Mouse (Mus musculus) neural tube, embryonic 14.5 days (tissue): Measurements from ENCODE around the gene Tex19.2. TPM values are rescaled to one million over a fixed set of nuclear protein-coding genes. Genes with fewer than 3 reads are reported as not detected.

Experiments used
- ATAC-seq: fragments of 200-750 bp; cut with Nextera tagmentation; 2 replicates; pipeline ENCODE4 v1.8.0; 2017; ENCODE audit warnings: low read depth, mild to moderate bottlenecking, moderate TSS enrichment, moderate library complexity
- H3K27ac ChIP-seq: fragments of 300-500 bp; sonication (generic); 2 replicates; pipeline ENCODE4 v1.5.1; 2014; ENCODE audit warnings: low read depth, mild to moderate bottlenecking, control low read depth, low read length, moderate library complexity, mixed read lengths
- H3K27me3 ChIP-seq: fragments of 300-500 bp; sonication (generic); 2 replicates; pipeline ENCODE4 v1.6.1; 2014; ENCODE audit warnings: low read length; ENCODE audit not compliant: control insufficient read depth, insufficient read depth
- H3K36me3 ChIP-seq: fragments of 300-500 bp; sonication (generic); 2 replicates; pipeline ENCODE4 v1.6.1; 2014; ENCODE audit warnings: low read length, mixed read lengths; ENCODE audit not compliant: control insufficient read depth, insufficient read depth
- H3K4me1 ChIP-seq: fragments of 300-500 bp; sonication (generic); 2 replicates; pipeline ENCODE4 v1.6.1; 2014; ENCODE audit warnings: low read length; ENCODE audit not compliant: control insufficient read depth, insufficient read depth
- H3K4me2 ChIP-seq: fragments of 300-500 bp; sonication (generic); 2 replicates; pipeline ENCODE4 v1.6.1; 2014; ENCODE audit warnings: mild to moderate bottlenecking, low read depth, low read length, control low read depth
- H3K4me3 ChIP-seq: fragments of 300-500 bp; sonication (generic); 2 replicates; pipeline ENCODE4 v1.5.1; 2014; ENCODE audit warnings: low read depth, low read length, control low read depth, mixed read lengths
- H3K9ac ChIP-seq: fragments of 300-500 bp; sonication (generic); replicated peaks from 2 replicates; pipeline ENCODE4 v1.6.1; 2014; ENCODE audit warnings: low read depth, mild to moderate bottlenecking, control low read depth, low read length, mixed read lengths
- H3K9me3 ChIP-seq: fragments of 300-500 bp; sonication (generic); 2 replicates; pipeline ENCODE4 v1.6.1; 2016; ENCODE audit warnings: low read length; ENCODE audit not compliant: control insufficient read depth
- WGBS: fragments of 180-500 bp; shearing (Covaris S2); extraction: QIAGEN DNeasy Blood & Tissue Kit; methylation state at CpG from one replicate; pipeline ENCODE4 v1.1.7; 2014; 5-methylcytosine and 5-hydroxymethylcytosine counted together
- polyA plus RNA-seq: library from polyadenylated mRNA; unstranded; fragments of >200 nt; fragmentation: Nextera tagmentation; extraction: Ambion mirVana; gene quantifications from 2 replicates; pipeline ENCODE4 v1.2.1, GENCODE M21; 2014

Gene Tex19.2
- polyA plus RNA-seq, 1 experiment from 2014 or later = not detected

DNA sequence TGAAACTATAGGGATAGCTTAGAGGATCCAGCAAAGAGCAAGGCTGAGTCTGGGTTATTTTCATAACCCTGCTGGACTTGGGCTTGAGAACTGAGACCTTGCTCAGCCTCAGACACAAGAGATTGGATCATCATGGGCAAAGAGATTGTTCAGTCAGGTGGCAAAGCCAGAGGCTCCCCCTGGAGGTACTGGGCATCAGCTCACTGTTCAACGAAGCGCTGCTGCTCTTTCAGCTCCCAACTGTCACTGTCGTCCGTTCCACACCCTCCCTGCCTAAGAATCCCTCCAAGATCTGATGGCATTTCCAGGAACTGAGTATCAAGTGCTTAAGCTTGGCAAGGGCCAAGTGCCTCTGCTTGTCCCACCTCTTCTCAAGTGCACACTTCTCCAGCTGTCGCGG is 20.3 kb upstream of the Tex19.2 start:
- H3K9me3 ChIP-seq = no peaks in the 10 kb centered on the region
- H3K9ac ChIP-seq = no peak overlapping the region
- ATAC-seq = no peak
- no peak overlapping the region for H3K27ac ChIP-seq
- H3K4me3 ChIP-seq = no peak overlapping the region
- H3K27me3 ChIP-seq = no peaks in the 10 kb centered on the region
- 59% methylated on average over 6 of the region's 6 CpGs for WGBS
- no peak overlapping the region for H3K4me2 ChIP-seq
- H3K36me3 ChIP-seq = no peaks in the 10 kb centered on the region
- no peaks in the 10 kb centered on the region for H3K4me1 ChIP-seq

DNA sequence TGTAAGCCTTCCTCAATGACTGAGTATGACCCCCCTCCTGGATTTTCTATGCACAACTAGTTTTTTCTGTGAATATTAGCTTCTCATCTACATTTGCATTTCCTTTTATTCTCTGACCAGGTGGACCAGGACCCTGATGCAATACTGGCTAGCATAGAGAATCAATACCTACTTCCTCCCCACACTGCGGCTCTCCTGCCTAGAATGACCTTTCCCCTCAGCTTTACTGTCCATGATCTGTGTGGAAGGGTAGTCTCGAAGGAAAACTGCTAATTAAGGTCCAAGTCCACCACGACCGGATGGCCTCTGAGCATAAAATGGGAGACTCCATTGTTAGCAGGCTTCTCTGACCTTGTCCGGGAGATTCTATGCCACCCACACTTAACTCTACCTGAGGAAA is 19.2 kb upstream of the Tex19.2 start:
- Histone ChIP-seq H3K9me3 (no peaks in the 10 kb centered on the region), H3K4me1 (no peaks in the 10 kb centered on the region), H3K27me3 (no peaks in the 10 kb centered on the region), H3K4me2 (no peak overlapping the region), H3K36me3 (no peaks in the 10 kb centered on the region), H3K9ac (no peak overlapping the region), H3K4me3 (no peak overlapping the region), H3K27ac (no peak overlapping the region)
- ATAC-seq = no peak
- 85% methylated on average over 5 of the region's 5 CpGs for WGBS

DNA sequence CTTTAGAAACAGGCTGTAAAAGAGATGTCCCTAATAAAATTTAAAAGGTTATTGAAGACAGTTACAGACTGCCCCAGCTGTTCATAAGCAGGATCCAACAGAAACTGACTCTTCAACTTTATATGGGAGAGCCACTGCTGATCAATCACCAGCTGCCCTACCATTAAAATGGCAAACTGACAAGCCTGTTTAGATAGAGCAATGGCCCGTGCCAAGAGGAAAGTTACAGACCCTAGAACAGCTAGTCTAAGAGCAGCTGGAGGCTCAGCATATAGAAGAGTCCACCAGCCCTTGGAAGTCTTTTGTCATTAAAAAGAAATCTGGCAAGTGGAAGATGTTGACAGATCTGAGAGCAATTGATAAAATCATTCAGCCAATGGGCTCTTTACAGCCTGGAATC is 16.1 kb upstream of the Tex19.2 start:
- ATAC-seq = no peak
- Histone ChIP-seq H3K4me1 (no peaks in the 10 kb centered on the region), H3K27ac (no peak overlapping the region), H3K9ac (no peak overlapping the region), H3K9me3 (no peaks in the 10 kb centered on the region), H3K4me2 (no peak overlapping the region), H3K36me3 (no peaks in the 10 kb centered on the region), H3K27me3 (no peaks in the 10 kb centered on the region), H3K4me3 (no peak overlapping the region)
- 23% methylated on average over 1 of the region's 1 CpGs for WGBS

DNA sequence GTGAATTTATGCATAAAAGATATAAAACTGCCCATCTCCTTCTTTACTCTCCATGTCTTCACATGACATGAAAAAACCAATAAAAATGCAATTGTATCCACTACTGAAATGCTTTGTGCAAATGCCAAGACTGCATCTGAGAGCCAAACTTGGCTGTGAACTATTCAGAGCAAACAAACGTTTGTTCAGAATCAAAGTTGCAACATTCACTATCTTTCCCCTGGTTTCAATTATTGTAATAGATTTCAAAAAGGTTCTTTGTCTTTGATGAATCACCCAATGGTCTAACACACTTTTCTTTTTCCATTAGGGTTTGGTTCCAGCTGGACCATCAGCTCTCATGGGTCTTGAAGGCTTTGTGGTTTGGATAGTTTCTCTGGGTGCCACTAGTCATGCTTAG is 11.1 kb upstream of the Tex19.2 start:
- ATAC-seq = no peak
- no peaks in the 10 kb centered on the region for H3K4me1 ChIP-seq
- no peaks in the 10 kb centered on the region for H3K36me3 ChIP-seq

DNA sequence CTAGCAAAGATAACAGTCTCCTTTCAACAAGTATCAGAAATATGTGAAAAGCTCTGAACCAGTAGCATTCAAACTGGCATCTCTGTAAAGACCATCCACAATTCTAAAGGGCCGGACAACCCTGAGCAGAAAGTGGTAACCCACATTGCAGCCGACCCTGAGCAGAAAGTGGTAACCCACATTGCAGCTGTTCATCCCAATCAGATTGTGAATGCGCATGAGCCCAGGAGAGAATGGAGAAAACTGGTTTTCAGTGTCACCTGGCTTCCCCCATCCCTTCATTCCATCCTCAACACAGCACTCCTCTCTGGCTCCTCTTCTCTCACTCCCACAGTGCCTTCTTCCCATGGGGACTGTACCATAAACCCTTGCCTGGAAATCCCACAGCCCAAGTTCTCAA is 9.0 kb upstream of the Tex19.2 start:
- Histone ChIP-seq H3K9me3 (no peaks in the 10 kb centered on the region), H3K9ac (no peak overlapping the region), H3K4me2 (no peak overlapping the region), H3K4me1 (no peaks in the 10 kb centered on the region), H3K36me3 (no peaks in the 10 kb centered on the region), H3K27ac (no peak overlapping the region), H3K27me3 (no peaks in the 10 kb centered on the region), H3K4me3 (no peak overlapping the region)
- WGBS = 89% methylated on average over 3 of the region's 3 CpGs
- no peak for ATAC-seq

More for the DNA sequence above, 11.1 kb upstream of the Tex19.2 start:
- Histone ChIP-seq H3K9me3 (no peaks in the 10 kb centered on the region), H3K9ac (no peak overlapping the region), H3K4me3 (no peak overlapping the region), H3K27ac (no peak overlapping the region), H3K4me2 (no peak overlapping the region), H3K27me3 (no peaks in the 10 kb centered on the region)
- 77% methylated on average over 1 of the region's 1 CpGs for WGBS

DNA sequence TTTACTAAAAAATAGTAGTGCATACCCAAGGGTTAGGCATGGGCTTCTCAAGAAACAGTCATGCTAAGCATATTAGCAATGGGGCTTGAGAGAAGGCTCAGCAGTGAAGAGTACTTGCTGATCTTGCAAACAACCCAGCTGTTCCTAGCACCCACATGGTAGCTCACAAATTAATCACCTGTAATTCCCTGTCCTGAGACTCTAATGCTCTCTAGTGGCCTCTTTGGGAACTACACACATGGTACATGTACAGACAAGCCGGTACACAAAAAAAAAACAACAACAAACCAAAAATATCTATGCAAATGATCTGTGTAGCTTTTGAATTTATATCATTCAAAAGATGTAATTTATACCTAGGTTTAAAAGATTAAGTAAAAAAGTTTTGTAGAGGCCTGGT is 7.9 kb upstream of the Tex19.2 start:
- no peak overlapping the region for H3K4me3 ChIP-seq
- H3K36me3 ChIP-seq = no peaks in the 10 kb centered on the region
- H3K27me3 ChIP-seq = no peaks in the 10 kb centered on the region
- H3K4me1 ChIP-seq = no peaks in the 10 kb centered on the region
- no peak for ATAC-seq
- 81% methylated on average over 1 of the region's 1 CpGs for WGBS
- no peaks in the 10 kb centered on the region for H3K9me3 ChIP-seq
- H3K9ac ChIP-seq = no peak overlapping the region
- no peak overlapping the region for H3K27ac ChIP-seq
- H3K4me2 ChIP-seq = no peak overlapping the region

DNA sequence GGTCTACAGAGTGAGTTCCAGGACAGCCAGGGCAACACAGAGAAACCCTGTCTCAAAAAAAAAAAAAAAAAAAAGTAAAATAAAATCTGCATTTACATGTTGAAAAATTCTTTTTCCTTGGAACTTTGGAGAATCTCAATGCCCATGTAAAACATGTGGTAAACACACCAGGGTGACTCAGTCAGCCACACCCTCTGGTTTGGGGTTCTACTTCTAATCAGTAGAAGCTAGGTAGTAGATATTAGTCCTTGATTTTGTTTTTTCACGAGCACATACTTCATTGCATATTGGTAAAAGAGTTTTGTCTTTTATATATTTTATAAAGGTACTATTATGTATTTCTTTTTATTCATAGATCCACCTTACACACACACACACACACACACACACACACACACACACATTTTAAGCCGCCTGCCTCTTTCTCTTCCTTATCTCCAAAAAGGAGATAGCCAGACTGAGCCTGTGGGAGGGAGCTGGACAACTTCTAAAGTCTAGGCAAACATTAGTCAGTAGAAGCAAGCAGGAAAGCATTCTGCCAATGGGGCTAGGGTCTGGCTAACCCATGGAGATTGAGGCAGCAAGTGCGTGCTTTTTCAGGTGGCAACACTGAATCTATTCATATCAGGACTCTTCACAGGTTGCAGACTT is 7.2 kb upstream of the Tex19.2 start:
- no peak for ATAC-seq
- Histone ChIP-seq H3K9ac (no peak overlapping the region), H3K4me2 (no peak overlapping the region)

DNA sequence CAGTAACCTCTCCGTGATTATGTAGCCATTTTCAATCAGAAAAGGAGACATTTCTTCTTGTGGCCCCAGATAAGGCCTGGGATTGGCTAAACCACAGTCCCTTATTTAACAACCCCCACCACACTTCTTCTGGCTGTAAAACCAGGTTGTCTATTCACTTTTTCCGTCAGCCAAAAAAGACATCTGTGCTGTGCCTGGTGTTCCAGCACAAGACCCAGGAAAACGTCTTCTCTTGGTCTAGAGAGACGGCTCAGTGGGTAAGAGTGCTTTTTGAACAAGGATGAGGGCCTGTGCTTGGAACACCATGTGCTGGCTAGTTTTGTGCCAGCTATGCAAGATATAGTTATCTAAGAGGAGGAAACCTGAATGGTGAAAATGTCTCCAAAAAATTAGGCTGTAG is 5.0 kb upstream of the Tex19.2 start:
- no peak overlapping the region for H3K4me2 ChIP-seq
- no peak overlapping the region for H3K27ac ChIP-seq
- H3K4me3 ChIP-seq = no peak overlapping the region
- no peaks in the 10 kb centered on the region for H3K4me1 ChIP-seq
- no peaks in the 10 kb centered on the region for H3K36me3 ChIP-seq
- no peaks in the 10 kb centered on the region for H3K27me3 ChIP-seq
- no peak for ATAC-seq
- 92% methylated on average over 4 of the region's 4 CpGs for WGBS
- H3K9ac ChIP-seq = no peak overlapping the region
- H3K9me3 ChIP-seq = no peaks in the 10 kb centered on the region

More for the DNA sequence above, 7.2 kb upstream of the Tex19.2 start:
- no peaks in the 10 kb centered on the region for H3K36me3 ChIP-seq
- no peak overlapping the region for H3K27ac ChIP-seq
- no peaks in the 10 kb centered on the region for H3K27me3 ChIP-seq
- no peaks in the 10 kb centered on the region for H3K4me1 ChIP-seq
- WGBS = 92% methylated on average over 3 of the region's 3 CpGs
- no peaks in the 10 kb centered on the region for H3K9me3 ChIP-seq
- H3K4me3 ChIP-seq = no peak overlapping the region

DNA sequence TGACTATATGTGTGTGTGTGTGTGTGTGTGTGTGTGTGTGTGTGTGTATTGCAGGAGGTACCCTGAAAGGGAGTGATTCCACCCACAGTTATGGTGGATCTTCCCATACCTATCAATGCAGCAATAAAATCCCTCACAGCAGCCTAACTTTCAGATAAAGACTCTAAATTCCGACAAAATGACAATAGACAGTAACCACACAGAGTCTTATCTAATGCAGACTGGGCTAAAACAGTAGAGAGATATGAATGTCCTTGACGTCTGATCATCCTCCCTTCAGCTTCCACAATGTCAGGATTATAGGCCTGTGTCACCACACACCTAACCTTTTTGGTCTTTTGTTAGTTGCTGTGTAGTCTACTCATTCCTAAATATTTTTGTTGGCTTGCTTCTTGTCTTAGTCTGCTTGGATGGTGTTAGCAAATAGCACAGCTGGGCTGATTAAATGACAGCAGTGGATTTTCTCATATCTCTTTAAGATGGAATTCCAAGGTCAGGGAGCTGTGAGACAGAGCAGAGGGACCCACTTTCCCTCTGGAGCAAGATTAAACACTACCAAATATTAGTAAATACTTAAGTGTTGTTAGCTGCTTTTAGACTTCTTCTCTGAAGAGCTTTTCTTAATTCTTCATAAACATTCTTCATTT is 3.7 kb upstream of the Tex19.2 start:
- no peak overlapping the region for H3K27ac ChIP-seq
- no peaks in the 10 kb centered on the region for H3K36me3 ChIP-seq
- no peak for ATAC-seq
- no peaks in the 10 kb centered on the region for H3K4me1 ChIP-seq
- no peak overlapping the region for H3K4me3 ChIP-seq
- 72% methylated on average over 2 of the region's 2 CpGs for WGBS
- H3K27me3 ChIP-seq = no peaks in the 10 kb centered on the region
- no peak overlapping the region for H3K4me2 ChIP-seq
- no peaks in the 10 kb centered on the region for H3K9me3 ChIP-seq
- H3K9ac ChIP-seq = no peak overlapping the region
